Comparison of ENCODE assay signal across 14 mouse cellular contexts in genomic region chr13:21110441-21110840, GRCm38 (mm10).
DNase-seq lines count a peak whose midpoint lies in the region.
"Had no signal": no experiment of that assay in that cellular context is flagged by ENCODE, and none has a peak within 500 bp of the region (broad histone marks: within the 10 kb centered on the region; RNA-seq: fewer than 3 reads in every experiment).

No protein-coding gene starts in this region.

- DNase-seq in cerebellum, postnatal 10 days: peak; percentile 34 to 57
- no peak for DNase-seq in cerebellum, adult 18-20 months
- DNase-seq in cerebellum, postnatal 14 days: peak; percentile 28 to 55
- no peak for DNase-seq in cerebellum, adult 9-11 months
- DNase-seq: adrenal gland, adult 2 months; adrenal gland, adult 8-10 months; adrenal gland, postnatal 10 days; adrenal gland, postnatal 14 days; adrenal gland, postnatal 25 days; adrenal gland, postnatal 36 days; B cell, adult 2 months; cerebellum, adult 11 months; cerebellum, adult 11-12 months; cerebellum, adult 2 months had no signal

Comparison
In these comparisons a context has a peak if more than half of its experiments do, and no peak if none do; other contexts are left out.
1. DNase-seq: peak in cerebellum, postnatal 10 days (2 of 2) and cerebellum, postnatal 14 days (2 of 2); none in cerebellum, adult 18-20 months (0 of 2) and cerebellum, adult 9-11 months (single experiment).